Mouse (Mus musculus): ENCODE data around the gene Ulk4. TPM values are rescaled to one million over a fixed set of nuclear protein-coding genes. Genes with fewer than 3 reads are reported as not detected.

Ulk4 gene
- polyA plus RNA-seq, 1 experiment from 2014 or later = 159 TPM

DNA sequence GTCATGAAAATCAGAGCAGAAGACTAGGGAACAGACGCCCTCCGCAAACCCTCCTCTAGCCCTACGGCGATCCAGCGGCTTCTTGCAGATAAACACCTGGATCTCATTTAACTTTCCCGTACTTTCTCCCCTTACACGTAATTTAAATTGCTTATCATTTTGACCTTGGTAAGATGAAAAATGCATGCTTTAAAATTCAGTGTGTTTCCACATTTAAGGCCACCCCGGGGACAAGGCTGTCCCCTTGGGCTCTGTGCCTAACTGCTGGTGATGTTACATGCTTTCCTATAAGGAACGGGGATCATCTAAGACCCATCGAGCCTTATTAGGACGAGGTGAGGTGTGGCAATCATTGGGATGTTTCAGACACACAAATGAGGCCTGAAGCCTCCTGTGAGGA is 256.6 kb downstream of the Ulk4 start:
- no peak overlapping the region for H3K27ac ChIP-seq
- H3K9ac ChIP-seq (replicated peaks) = no peak overlapping the region
- H3K9me3 ChIP-seq = no peaks in the 10 kb centered on the region
- WGBS = 75% methylated on average over 11 of the region's 11 CpGs
- no peaks in the 10 kb centered on the region for H3K36me3 ChIP-seq
- H3K27me3 ChIP-seq = no peaks in the 10 kb centered on the region
- peak; percentile 53; the same call in 1 of the 2 replicates for ATAC-seq
- no peak overlapping the region for H3K4me2 ChIP-seq (replicated peaks)
- H3K4me3 ChIP-seq (replicated peaks) = no peak overlapping the region
- H3K4me1 ChIP-seq (replicated peaks) = peaks cover 25% of the 10 kb centered on the region

DNA sequence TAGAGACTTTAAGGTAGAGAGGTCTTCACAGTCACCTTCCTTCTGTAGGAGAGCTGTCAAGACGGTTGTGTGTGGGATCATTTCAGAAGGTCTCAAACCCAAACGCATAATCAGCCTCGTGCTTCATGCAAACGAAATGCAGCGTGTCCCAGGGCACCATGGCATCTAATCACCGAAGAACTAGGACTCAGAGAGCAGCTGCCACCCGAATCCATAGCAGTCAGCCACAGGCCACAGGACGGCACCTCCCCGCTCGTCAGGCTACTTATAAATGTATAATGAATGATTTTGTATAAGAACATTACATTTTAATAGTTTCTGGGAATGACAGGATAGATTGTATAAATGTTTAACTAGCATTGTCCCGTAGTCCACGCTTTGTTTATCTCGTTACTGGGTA is 257.1 kb downstream of the Ulk4 start:
- Histone ChIP-seq H3K27ac (no peak overlapping the region), H3K9ac (replicated peaks) (no peak overlapping the region), H3K36me3 (no peaks in the 10 kb centered on the region), H3K4me1 (replicated peaks) (peaks cover 27% of the 10 kb centered on the region), H3K4me3 (replicated peaks) (no peak overlapping the region), H3K27me3 (no peaks in the 10 kb centered on the region), H3K4me2 (replicated peaks) (no peak overlapping the region), H3K9me3 (no peaks in the 10 kb centered on the region)
- 67% methylated on average over 13 of the region's 13 CpGs for WGBS
- 0 out of 2 replicates have a peak, but pooled peaks have one; percentile 41 for ATAC-seq

DNA sequence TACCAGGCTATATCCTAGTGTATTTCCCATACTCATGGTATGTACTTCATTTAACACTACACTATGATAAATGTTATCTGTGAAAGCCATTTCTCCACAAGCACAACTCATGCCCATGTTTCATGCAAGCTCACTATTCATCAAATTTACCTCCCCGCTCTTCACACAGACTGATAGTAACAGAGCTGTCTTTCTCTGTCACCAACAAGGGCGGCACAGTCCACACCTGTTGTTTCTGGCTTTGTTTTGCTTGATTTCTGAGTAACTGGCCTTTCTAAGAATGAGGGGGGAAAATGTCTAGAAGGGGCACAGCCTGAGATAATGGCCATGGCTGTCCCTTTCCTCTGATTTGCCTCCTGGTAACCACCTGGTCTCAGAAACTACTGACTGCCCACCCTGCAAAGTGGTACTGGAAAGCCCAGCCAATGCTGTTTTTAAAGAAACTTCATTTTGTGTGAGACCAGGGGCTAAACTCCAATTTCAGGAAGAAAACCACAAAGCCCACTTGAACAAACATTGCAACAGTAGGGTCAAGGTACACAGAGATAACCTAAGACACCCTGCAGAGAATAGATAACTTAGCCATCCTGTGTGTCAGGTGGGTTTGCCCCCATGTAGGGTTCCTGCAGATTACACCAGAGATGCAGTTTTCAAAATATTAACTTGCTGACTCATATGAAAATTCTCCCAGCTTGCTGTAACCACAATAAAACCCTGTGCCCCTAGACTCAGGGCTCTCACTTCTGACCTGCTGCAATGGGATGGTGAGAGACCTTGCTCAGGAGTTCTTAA is 258.3 kb downstream of the Ulk4 start:
- no peak overlapping the region for H3K27ac ChIP-seq
- H3K4me1 ChIP-seq (replicated peaks) = peaks cover 25% of the 10 kb centered on the region
- no peaks in the 10 kb centered on the region for H3K36me3 ChIP-seq
- no peak overlapping the region for H3K9ac ChIP-seq (replicated peaks)
- H3K9me3 ChIP-seq = no peaks in the 10 kb centered on the region
- ATAC-seq = no peak
- no peak overlapping the region for H3K4me2 ChIP-seq (replicated peaks)
- H3K27me3 ChIP-seq = no peaks in the 10 kb centered on the region
- 91% methylated on average over 2 of the region's 2 CpGs for WGBS
- H3K4me3 ChIP-seq (replicated peaks) = no peak overlapping the region

DNA sequence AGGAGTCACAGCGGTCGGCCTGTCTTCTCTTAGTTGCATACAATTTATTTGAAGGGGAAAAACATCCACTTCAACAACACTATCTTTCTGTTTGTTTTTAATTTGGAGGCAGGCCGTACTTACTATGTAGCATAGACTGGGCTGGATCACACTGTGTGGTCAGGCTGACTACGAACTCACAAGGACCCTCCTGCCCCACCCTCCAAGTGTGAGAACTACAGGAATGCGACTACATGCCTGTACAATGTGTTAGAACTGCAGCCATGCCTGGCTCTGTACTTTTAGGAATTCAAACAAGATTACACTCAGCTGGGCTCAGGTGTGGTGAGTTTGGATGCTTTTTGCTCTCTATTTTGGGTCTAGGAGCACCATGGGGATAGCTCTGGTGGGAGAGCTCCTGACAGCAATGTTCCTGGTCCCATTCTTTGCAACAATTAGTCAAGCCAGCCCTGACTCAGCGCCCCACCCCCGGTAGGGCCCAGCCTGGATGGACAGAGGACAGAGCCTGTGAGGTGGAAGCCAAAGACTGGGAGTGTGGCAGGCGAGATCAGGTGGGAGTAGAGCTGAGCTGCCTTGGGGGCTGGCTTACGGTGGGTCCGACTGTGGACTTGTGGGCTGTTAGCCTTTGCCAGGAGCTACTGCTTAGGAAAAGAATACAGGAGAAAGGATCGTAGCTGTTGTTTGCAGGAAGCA is 261.0 kb downstream of the Ulk4 start:
- Histone ChIP-seq H3K4me1 (replicated peaks) (peaks cover 27% of the 10 kb centered on the region), H3K27me3 (no peaks in the 10 kb centered on the region), H3K4me3 (replicated peaks) (no peak overlapping the region), H3K9ac (replicated peaks) (no peak overlapping the region; the same call in 1 of the 2 replicates), H3K4me2 (replicated peaks) (no peak overlapping the region), H3K36me3 (no peaks in the 10 kb centered on the region), H3K9me3 (no peaks in the 10 kb centered on the region), H3K27ac (no peak overlapping the region)
- no peak for ATAC-seq
- WGBS = 59% methylated on average over 11 of the region's 11 CpGs

DNA sequence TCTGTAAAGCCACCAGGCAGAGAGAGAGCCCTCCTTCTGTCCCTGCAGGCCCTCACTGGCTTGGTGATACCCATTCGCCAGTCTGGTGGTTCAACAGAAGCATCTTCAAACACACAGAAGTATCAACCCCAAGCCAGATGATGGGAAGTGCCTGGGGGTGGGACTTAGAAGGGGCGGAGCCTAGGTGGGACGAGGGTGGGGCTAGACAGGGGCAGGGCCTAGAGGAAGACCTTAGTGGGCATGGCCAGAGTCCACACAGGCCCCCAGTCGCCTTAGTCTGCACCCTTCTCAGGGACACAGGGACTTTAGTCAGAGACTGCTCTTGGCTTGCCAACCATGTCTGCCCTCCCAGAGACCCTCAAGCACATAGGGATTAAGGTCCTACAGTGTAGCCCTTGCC is 265.5 kb downstream of the Ulk4 start:
- Histone ChIP-seq H3K9me3 (no peaks in the 10 kb centered on the region), H3K36me3 (no peaks in the 10 kb centered on the region), H3K4me1 (replicated peaks) (peaks cover 24% of the 10 kb centered on the region), H3K27me3 (no peaks in the 10 kb centered on the region), H3K27ac (no peak overlapping the region), H3K4me2 (replicated peaks) (no peak overlapping the region), H3K4me3 (replicated peaks) (no peak overlapping the region), H3K9ac (replicated peaks) (no peak overlapping the region)
- 43% methylated on average over 4 of the region's 4 CpGs for WGBS
- ATAC-seq = no peak

DNA sequence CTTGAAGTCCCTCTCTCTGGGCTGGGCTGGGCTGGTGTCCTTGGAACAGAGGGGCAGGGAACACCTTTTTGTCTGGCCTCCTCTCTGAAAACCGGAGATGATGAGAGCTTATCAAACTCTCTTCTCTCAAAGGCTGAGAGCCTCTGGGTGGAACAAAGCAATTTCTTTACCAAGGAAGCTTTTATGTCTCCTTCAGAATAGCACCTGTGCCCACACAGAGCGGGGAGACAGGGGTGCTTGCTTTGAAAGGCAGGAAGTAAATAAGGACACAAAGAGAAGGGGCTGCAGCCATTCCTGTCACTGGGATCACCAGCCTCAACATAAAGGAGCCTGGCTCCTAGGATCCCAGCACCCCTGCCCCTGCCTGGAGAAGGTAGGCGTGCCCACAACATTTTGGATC is 266.5 kb downstream of the Ulk4 start:
- no peak overlapping the region for H3K9ac ChIP-seq (replicated peaks)
- 38% methylated on average over 3 of the region's 3 CpGs for WGBS
- peaks cover 17% of the 10 kb centered on the region for H3K4me1 ChIP-seq (replicated peaks)
- ATAC-seq = no peak
- H3K9me3 ChIP-seq = no peaks in the 10 kb centered on the region
- no peak overlapping the region for H3K4me2 ChIP-seq (replicated peaks)
- H3K36me3 ChIP-seq = no peaks in the 10 kb centered on the region
- no peaks in the 10 kb centered on the region for H3K27me3 ChIP-seq
- H3K27ac ChIP-seq = no peak overlapping the region
- H3K4me3 ChIP-seq (replicated peaks) = no peak overlapping the region

DNA sequence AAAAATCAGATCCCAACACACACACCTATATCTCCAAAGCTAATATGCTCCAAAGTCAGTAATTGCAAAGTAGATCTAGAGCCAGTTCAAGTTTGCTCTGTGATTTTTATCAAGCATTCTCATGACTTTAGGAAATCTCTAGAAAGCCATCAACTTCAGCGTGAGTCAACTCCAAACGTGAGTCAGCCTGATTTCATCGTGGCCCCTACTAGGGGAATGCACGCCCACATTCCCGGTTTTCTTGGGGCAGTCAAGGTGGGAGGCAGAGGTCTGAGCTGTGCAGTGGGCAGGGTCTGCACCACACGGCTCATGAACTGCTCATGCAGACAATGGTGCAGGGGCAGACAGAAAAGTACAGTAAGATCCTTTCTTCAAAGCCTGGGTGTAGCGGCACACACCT is 271.0 kb downstream of the Ulk4 start:
- ATAC-seq = no peak
- WGBS = 82% methylated on average over 7 of the region's 7 CpGs
- no peak overlapping the region for H3K9ac ChIP-seq (replicated peaks)

DNA sequence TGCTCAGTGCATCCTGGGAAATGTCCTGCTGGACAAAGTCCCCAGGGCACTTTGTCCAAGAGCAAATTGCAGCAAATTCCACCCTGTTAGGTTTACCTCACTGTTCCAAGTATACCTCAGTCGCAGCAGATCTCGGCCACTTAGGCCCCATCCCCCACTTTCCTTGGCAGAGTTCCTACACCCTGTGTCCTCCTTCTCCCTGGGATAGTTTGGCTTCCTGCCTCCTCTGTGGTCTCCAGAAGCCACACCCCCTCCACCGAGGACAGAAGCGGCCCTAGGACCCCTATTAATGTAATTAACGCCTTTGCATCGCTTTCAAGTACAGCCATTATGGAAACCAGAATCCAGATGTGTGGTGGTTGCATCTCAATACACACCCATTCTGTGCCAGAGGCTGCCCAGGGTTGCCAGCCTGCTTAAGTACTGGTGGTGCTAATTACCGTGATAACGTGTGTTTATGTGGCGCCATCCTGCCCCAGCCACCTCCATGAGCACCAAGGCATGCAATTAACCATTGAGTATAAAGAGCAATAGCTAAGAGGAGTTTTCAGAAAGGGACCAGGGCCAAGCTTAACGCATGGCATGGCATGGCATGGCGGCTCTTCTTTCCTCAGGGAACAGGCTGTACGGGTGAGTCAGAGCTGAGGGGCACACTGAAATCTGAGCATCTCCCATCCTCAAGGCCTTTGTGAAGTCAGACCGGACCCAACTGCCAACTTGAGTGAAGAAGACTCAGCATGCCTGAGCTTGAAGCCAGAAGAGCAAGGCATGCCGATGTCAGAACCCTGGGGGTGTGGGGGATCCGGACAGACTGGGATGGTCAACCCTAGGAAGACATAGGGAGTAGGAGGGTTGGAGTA is 275.1 kb downstream of the Ulk4 start:
- Histone ChIP-seq H3K4me2 (replicated peaks) (no peak overlapping the region), H3K27ac (no peak overlapping the region), H3K4me3 (replicated peaks) (no peak overlapping the region), H3K36me3 (no peaks in the 10 kb centered on the region), H3K27me3 (no peaks in the 10 kb centered on the region), H3K4me1 (replicated peaks) (peaks cover 10% of the 10 kb centered on the region; the same call in 1 of the 2 replicates), H3K9me3 (no peaks in the 10 kb centered on the region), H3K9ac (replicated peaks) (no peak overlapping the region)
- ATAC-seq = 0 out of 2 replicates have a peak, but pooled peaks have one; percentile 17
- WGBS = 75% methylated on average over 15 of the region's 15 CpGs

More for the DNA sequence above, 271.0 kb downstream of the Ulk4 start:
- no peaks in the 10 kb centered on the region for H3K9me3 ChIP-seq
- H3K27ac ChIP-seq = no peak overlapping the region
- no peaks in the 10 kb centered on the region for H3K36me3 ChIP-seq
- H3K4me3 ChIP-seq (replicated peaks) = no peak overlapping the region
- no peaks in the 10 kb centered on the region for H3K27me3 ChIP-seq
- peaks cover 21% of the 10 kb centered on the region; the same call in 1 of the 2 replicates for H3K4me1 ChIP-seq (replicated peaks)
- no peak overlapping the region for H3K4me2 ChIP-seq (replicated peaks)

DNA sequence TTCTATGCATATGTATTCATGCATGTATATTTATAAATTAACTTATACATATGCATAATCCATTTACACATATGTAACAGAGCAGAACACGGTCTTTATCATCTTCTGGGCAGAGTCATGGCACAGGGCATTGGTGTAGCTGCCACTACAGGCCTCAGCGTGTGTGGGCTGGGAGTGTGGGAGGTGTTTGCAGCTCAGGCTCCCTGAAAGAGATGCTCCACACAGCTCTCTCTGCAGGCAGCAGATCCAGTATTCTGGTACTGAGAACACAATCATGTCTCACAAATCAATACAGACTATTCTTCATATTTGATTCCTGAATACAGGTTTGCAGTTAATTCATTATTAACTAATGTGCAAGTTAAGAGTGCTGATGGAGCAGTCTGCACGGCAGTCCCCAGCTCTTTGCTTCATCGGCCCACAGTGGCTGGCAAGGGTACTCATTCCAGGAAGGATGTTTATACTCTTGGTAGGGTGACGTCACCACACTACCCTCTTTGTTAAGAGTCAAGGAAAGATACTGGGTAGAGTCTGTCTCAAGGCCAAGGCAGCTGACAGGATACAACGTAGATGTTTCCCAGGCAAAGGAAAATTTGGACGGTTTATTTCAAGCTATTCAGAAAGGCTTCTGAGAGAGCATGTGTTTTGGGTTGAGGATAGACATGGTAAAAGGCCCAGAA is 276.2 kb downstream of the Ulk4 start:
- no peak for ATAC-seq
- 76% methylated on average over 7 of the region's 7 CpGs for WGBS
- Histone ChIP-seq H3K36me3 (no peaks in the 10 kb centered on the region), H3K27ac (no peak overlapping the region), H3K4me3 (replicated peaks) (no peak overlapping the region), H3K9ac (replicated peaks) (no peak overlapping the region), H3K27me3 (no peaks in the 10 kb centered on the region), H3K4me1 (replicated peaks) (peaks cover 10% of the 10 kb centered on the region; the same call in 1 of the 2 replicates), H3K4me2 (replicated peaks) (no peak overlapping the region), H3K9me3 (no peaks in the 10 kb centered on the region)

DNA sequence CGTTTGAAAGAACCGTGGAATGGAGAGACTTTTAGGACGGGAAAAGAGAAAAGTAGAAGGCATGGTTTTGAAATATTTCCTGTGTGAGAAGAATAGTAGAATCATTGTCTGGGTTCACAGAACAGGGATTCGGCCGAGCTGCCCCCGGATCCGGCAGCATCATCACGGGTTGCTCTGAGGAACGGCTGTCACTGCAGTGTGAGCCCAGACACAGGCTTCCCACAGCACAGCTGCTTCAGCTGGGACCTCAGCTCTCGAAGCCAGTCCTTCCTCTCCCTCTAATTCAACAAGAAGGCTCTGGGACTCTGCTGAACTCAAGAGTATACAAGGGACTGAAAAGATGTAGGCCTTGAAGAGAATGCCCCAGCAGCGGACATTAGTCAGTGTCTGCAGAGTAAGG is 278.3 kb downstream of the Ulk4 start:
- H3K36me3 ChIP-seq = no peaks in the 10 kb centered on the region
- WGBS = 83% methylated on average over 11 of the region's 11 CpGs
- ATAC-seq = no peak
- H3K27me3 ChIP-seq = no peaks in the 10 kb centered on the region
- no peaks in the 10 kb centered on the region for H3K9me3 ChIP-seq
- no peak overlapping the region for H3K4me3 ChIP-seq (replicated peaks)
- H3K4me1 ChIP-seq (replicated peaks) = peaks cover 28% of the 10 kb centered on the region
- no peak overlapping the region for H3K4me2 ChIP-seq (replicated peaks)
- no peak overlapping the region for H3K27ac ChIP-seq
- H3K9ac ChIP-seq (replicated peaks) = no peak overlapping the region
